Mouse (Mus musculus): ENCODE data around the gene Stk32b. TPM values are rescaled to one million over a fixed set of nuclear protein-coding genes. Genes with fewer than 3 reads are reported as not detected.

The Stk32b gene
- not detected in 2 replicates for polyA plus RNA-seq (2012)

DNA sequence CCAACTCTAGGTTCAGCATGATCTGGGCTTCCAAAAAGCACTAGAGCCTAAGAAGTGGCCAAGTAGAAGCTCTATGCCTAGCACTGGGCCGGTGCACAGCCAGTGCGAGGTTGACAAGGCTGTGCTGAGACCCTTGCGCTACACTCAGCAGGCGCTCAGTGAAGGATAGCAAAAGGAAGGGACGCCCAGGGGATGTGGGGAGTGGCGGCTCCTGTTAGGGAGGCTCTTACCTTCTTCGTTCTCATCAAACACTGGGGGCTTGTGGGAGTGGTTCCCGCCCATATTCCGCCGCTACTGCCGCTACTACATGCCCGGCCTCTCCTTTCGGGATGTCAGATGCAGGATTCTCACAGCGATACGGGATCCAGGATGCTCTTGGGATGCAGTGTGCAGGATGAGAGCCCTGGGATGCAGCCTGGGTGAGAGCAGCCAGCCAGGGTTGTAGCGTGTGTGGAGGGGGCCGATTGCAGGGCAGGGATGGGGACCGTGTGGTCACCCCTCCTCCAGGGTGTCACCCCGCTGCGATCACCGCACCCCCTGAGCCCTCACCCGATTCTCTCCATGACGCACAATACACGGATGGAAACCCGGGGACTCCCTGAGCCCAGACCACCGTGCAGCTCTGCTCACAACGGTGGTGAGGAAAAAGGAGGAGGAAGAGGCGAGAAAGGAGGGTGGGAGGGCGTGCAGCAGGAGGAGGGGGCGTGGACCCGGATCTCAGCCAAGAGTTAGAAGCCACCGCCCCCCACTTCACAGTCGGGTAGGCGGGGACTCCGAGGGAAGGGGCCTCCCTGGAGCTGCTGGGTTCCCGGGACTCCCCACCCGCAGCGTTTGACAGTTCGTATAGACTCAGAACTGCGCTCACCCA lies at the start of gene Stk32b:
Gene Stk32b (minus strand): TSS at position 667 of the 868 bp plus-strand sequence.
- TF ChIP-seq GATA1 (IDR thresholded peaks at IDR 0.05; ENCODE audit: low read length): no peak

DNA sequence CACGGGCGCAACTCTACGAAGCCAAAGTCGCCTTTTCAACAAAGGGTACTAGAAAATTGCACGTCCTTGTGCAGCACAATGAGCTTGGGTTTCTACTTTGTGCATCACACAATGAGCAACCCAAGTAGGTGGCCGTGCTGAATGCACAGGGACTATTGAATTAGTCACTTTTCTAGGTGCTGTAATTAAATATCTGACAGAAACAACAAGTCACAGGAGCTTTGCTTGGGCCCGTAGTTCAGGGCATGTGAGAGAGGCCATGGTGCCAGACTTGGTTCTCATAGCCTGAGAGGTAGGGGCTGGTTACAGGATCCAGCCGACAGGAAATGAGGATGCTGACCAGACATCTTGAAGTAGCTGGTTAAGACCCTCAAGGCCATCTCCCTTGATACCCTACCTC lies 48.9 kb upstream of the Stk32b start:
- TF ChIP-seq GATA1 (IDR thresholded peaks at IDR 0.05; ENCODE audit: low read length): no peak

DNA sequence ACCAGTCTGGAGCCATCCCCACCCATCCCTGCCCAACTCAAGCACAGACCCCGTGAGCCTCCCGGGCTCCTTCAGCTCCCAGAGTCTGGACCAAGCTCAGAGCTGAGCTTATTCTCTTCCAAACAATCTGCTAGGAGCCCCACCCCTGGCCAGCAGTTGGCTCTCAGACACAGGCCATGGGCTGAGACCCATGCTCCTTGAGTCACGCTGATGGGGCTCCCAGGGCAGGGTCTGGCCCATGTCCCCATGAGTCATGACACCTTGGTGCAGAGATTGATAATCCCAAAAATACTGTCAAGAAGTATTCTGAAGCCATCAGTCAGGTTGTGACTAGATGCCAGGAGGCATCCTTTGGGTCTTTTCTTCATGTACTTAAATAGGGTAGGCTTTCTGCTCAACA lies 45.1 kb upstream of the Stk32b start:
- TF ChIP-seq GATA1 (IDR thresholded peaks at IDR 0.05; ENCODE audit: low read length): no peak

DNA sequence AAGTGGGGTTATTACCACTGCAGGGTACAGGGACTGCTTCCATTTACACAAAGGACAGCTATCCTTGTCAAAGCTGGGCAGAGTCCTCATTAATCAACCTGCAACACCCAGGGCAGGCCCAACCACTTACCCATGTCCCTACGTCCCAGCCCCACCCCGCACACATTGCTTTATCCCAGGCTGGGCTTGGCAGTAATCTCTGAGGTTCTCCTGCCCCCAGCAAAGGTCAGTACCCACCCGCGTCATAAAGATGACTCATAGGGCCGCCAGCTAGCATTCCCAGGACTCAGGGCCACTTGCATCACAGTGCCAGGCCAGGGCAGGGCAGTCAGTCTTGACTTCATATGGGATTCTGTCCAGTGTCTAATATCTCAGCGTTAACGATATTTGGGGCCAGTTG lies 36.4 kb upstream of the Stk32b start:
- no peak for TF ChIP-seq GATA1 (IDR thresholded peaks at IDR 0.05; ENCODE audit: low read length)

DNA sequence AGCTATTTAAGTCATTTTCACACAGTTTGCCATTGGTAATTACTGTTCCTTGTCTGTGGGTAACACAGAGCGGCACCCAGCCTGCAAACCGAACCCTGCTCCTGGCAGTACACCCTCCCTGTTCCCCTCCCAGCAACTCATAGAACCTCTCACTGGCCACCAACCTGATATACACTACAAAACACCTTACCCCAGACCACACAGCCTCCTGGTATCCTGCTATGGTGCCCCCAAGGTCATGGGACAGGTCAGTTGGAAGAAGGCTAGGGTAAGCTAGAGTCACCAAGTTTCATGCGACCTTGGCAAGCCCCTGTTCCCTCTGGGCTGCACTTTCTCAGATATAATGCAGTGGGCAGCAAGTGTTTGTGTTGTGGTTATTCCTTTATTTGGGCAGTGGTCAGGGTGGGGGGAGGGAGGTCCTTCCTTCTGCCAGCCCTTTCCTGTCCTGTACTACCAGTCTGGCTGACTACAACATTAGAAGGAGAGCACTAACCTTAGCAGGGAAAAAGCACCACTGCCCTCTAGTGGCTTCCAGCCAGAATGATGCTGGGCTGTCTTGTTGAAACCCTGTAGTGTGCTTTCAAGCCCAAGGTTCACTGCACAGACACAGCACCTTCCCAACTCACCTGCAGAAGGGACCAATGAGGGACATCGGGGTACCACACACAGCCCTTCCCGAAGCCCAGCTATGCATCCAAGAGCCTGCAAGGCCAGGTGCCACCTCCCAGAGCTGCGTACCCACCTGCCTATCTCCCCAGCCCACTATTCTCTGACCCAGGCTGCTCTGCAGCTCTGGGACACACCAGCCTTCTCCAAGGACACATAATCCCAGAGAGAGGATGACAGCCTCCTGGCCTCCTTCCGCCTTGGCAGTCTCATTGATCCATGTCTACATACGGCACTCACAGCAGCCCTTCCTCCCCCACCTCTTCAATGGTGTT lies 35.3 kb upstream of the Stk32b start:
- TF ChIP-seq GATA1 (IDR thresholded peaks at IDR 0.05; ENCODE audit: low read length): no peak

DNA sequence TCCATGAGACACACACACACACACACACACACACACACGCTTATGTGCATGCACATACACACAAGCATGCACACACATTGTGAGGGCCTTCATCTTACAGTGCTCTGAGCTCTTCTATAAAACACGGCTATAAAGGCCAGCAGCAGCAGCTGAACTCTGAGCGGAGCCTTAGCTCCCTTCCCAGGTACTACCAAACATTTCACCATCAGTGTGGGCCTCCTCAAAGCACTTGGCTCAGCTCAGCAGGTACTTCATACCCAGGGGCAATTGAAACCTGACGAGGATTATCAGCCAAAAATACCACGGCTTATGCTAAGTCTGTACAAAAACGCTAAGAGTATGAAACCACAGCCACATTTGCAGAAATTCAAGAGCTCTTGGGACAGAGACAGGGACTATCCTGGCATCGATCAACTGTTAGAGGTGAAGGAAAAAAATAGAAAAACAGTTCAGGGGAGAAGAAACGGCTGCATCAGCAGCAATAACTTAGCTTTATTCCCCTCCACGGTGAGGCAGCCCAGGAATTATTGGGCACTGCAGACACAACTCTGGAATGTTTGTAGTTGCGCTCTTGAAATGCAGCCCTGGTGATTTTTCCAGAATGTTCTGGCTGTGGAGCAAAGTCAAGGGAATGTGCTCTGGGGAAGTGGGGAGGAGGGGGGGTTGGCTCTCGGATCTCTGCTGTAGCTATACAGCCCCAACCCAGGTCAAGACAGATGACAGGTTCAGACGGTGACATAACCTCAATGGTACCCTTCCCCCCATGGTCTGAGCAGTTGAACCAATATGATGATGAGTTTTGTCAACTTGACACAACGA lies 27.1 kb upstream of the Stk32b start:
- no peak for TF ChIP-seq GATA1 (IDR thresholded peaks at IDR 0.05; ENCODE audit: low read length)

DNA sequence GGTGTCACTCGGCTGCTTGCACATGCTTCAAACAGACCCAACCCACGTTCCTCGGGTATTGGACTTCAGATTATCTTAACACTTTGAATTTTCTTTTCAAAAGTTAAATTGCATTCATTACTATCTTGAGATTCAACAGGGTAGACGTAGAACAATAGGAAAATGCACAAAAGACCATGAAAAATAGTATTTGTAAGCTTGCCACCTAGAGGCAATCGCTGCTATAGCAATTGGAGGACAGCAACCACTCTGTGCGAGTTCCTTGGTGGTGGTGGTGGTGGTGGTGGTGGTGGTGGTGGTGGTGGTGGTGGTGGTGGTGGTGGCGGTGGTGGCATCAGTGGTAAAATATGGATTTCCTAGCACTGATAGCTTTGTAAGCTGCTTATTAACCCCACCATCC lies 19.2 kb upstream of the Stk32b start:
- no peak for TF ChIP-seq GATA1 (IDR thresholded peaks at IDR 0.05; ENCODE audit: low read length)

DNA sequence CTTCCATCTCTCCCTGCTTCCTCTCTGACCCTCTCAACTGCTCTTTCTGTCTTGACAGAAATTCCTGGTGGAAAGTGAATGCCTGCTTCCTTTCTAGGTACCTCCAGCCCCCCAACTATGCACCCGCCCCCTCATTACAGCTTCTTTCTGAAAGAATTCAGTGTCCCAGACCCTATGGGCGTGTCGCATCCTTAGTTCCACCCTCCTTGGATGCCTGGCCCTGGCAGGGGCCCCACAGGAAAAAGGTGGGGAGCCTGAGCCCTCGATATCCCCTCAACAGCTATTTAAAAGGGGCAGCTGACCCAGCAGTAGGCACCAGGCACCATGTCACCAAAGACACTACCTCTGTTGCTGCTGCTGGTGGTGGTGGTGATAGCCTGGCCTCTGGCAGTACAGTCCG lies 18.3 kb upstream of the Stk32b start, which contains the start of gene Cytl1:
Gene Cytl1 (plus strand): TSS at position 296 of the 400 bp plus-strand sequence.
- no peak for TF ChIP-seq GATA1 (IDR thresholded peaks at IDR 0.05; ENCODE audit: low read length)

DNA sequence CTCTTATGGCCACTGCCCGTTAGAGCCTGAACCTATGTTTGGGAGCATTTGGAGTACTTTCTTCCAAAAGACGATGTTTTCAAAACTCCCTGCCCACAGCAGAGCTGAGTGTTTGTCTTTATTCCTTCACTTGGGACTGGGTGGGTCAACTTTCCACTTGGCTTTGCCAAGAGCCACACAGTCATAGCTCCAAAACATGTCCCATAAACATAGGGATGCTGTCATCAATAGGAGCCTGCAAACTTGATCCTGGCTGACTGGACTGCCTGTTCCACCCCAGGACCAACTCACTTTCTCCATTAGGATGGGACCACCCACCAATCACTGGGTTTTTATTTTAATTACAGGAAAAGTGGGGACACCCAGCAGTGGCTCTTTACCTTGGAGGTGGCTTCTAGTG lies 13.8 kb upstream of the Stk32b start:
- no peak for TF ChIP-seq GATA1 (IDR thresholded peaks at IDR 0.05; ENCODE audit: low read length)

DNA sequence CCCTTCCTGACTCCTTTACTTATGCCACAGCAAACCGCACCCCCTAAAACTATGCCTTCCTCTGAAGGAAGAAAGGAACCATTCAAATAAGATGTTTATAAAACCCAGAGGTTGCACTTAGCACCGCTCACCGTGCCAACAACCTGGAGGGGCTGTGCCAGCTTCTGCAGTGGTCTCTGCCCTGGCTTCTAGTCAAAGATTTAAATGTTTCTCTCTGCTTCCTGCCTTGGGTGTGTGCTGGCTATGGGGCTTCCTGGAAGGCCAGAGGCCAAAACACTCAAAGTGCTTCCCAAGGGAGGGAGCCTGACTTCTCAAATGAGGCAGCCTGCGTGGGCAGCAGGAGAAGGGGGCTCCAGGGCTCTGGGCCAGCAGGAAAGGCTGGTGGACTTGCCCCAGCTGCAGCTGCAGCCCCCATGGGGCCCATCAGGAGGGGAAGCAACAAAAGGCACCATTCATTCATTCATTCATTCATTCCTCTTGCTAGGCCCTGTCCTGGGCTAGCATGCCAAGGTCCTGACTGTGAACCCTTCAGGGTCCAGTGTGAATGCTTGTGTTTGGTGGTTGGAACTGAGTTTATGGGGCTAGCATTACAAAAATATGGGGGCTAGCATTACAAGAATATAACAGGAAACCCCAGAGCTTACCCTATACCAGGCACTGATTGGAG lies 8.4 kb upstream of the Stk32b start:
- no peak for TF ChIP-seq GATA1 (IDR thresholded peaks at IDR 0.05; ENCODE audit: low read length)

DNA sequence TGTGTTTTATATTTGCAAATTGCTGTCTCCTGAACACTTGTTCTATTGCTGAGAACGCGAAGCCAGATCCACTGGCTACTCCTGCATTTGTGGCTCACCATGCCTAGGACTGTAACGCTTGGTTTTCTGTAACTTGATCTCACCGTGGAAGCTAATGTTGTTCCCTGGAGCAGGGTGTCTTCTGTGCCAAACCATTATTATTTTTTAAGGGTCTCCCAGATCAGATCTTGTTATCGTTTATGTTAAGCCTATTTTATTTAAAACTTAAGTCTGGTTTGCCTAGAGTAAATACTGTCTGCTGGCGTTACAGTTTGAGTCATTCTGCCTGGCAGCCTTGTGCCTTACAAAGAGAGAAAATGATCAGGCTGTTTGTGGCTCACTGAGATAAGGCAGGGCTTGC lies 3.7 kb upstream of the Stk32b start:
- TF ChIP-seq GATA1 (IDR thresholded peaks at IDR 0.05; ENCODE audit: low read length): no peak

DNA sequence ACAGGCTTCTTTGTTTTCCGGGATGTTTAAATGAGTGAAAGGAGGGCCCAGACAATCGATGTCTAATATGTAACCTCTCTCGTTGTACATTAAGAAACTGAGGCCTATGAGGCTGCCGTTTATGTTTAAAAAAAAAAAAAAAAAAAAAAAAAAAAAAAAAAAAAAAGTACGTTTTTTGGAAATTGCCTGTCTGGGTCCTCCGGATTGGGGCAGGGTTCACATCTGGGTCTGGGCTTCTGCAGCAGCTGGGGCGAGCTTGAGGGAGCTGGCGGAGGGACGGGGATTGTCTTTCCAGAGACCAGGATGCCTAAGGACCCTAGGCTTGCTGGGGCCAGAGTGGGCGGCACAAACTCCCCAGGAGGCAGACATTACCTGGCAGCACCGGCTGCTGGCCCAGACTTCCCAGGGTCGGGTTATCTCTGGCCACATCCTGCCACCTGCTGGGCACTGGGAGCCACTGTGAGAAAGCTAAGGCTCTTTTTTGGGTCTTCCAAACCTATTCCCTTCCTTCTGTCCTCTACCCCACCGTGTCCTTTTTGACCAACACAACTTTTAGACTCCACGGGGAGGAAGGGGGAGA lies 503 bp upstream of the Stk32b start:
- TF ChIP-seq GATA1 (IDR thresholded peaks at IDR 0.05; ENCODE audit: low read length): no peak

DNA sequence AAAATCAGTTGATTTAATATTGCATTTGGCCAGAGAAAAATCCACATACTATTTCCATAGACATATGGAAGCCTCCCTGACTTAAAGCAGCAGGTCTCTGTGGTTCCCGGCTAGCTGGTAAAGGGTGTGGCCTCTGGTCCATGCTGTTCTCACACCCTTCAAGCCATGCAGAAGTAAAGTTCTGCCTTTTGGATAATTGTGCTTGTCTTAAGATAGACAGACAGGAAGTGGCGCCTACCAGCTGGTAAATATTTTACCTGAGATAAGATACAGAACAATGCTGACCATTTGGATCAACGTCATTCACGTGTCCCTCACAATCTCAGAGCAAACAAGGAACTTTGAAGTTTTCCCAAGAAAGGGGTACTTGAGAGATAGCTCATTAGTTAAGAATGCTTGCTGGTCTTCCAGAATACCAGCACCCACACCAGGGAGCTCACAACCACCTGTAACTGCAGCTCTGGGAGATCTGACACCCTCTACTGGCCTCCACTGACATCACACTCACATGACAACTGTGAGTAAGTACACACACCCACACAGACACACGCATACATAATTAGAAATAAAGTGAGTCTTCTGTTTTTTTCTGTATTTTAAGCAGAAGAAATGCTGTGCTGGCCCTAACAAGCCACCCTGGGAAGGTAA lies 7.6 kb downstream of the Stk32b start:
- TF ChIP-seq GATA1 (IDR thresholded peaks at IDR 0.05; ENCODE audit: low read length): no peak

DNA sequence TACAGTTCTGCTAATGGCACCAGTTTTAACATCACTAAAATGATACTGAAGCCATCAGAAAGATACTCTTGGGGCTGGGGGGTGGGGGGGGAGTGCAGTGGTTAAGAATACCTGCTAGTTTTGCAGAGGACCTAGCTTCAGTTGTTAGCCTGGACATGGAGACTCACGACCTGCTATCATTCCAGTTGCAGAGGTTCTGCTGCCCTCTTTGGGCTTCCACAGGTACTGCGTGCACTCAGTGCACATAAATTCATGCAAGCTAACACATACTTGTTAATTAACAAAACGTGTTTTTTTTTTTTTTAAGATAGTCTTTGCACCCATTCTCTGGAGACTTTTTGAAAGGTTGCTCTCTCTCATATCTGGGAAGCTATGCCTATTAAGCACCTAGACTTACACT lies 8.8 kb downstream of the Stk32b start:
- no peak for TF ChIP-seq GATA1 (IDR thresholded peaks at IDR 0.05; ENCODE audit: low read length)

Measured in G1E-ER4 (cell line).